Mouse (Mus musculus) E14TG2a.4 (cell line): Measurements from ENCODE around the gene Cisd3.

Experiments
- CTCF ChIP-seq: conservative IDR thresholded peaks from 2 replicates; pipeline ENCODE4 v1.5.1; 2014; ENCODE audit warnings: low read length
- NANOG ChIP-seq: IDR thresholded peaks from 2 replicates; pipeline ENCODE4 v1.6.1; 2014; ENCODE audit warnings: borderline replicate concordance, low read length, mixed read lengths
- POU5F1 ChIP-seq: IDR thresholded peaks from 2 replicates; pipeline ENCODE4 v1.6.1; 2014; ENCODE audit warnings: low read length, borderline replicate concordance

GRCm38 (mm10) chr11:97702393-97702745 is 16.7 kb downstream of the Cisd3 start:
- TF ChIP-seq CTCF: no peak
- no peak for TF ChIP-seq NANOG
- no peak for TF ChIP-seq POU5F1
